Mouse (Mus musculus) spleen, adult 2 months (tissue): ENCODE data around the gene Elovl1. TPM values are rescaled to one million over a fixed set of nuclear protein-coding genes. Genes with fewer than 3 reads are reported as not detected.

Experiments used
- DNase-seq, 2 experiments: peaks; one replicate each; pipeline versions ENCODE4 v3.0.0 to v3.0.0-alpha.2; 2012 to 2021; ENCODE audit warnings: low spot score in 2 of 2, low read depth in 1 of 2
- H3K27ac ChIP-seq: fragments of 200-500 bp; 2 replicates; pipeline ENCODE4 v1.5.1; 2012; ENCODE audit warnings: low read length, inconsistent platforms; ENCODE audit not compliant: insufficient read depth
- H3K27me3 ChIP-seq: fragments of 200-500 bp; 2 replicates; pipeline ENCODE4 v1.6.1; 2012; ENCODE audit warnings: mild to moderate bottlenecking, moderate library complexity, low read length, inconsistent platforms; ENCODE audit not compliant: control insufficient read depth, insufficient read depth
- H3K36me3 ChIP-seq: fragments of 200-500 bp; 2 replicates; pipeline ENCODE4 v1.6.1; 2012; ENCODE audit warnings: mild to moderate bottlenecking, low read length, inconsistent platforms; ENCODE audit not compliant: control insufficient read depth, insufficient read depth
- H3K4me1 ChIP-seq: fragments of 200-500 bp; 2 replicates; pipeline ENCODE4 v1.6.1; 2011; ENCODE audit warnings: inconsistent platforms; ENCODE audit not compliant: control insufficient read depth, insufficient read depth, insufficient read length
- H3K4me3 ChIP-seq: fragments of 200-500 bp; 2 replicates; pipeline ENCODE4 v1.5.1; 2011; ENCODE audit warnings: mild to moderate bottlenecking, inconsistent platforms; ENCODE audit not compliant: insufficient read depth, insufficient read length; ENCODE audit errors: extremely low read depth
- CTCF ChIP-seq: fragments of 200-500 bp; IDR thresholded peaks from 2 replicates; pipeline ENCODE4 v1.5.1; 2011; ENCODE audit warnings: mild to moderate bottlenecking, inconsistent platforms; ENCODE audit not compliant: insufficient read depth, insufficient read length, insufficient replicate concordance; ENCODE audit errors: extremely low read depth
- POLR2A ChIP-seq: fragments of 200-500 bp; IDR thresholded peaks from 2 replicates; pipeline ENCODE4 v1.6.1; 2011; ENCODE audit warnings: low read depth, low read length, inconsistent platforms
- WGBS: fragments of 180-500 bp; shearing (Covaris S2); methylation state at CpG from one replicate; pipeline ENCODE4 v1.1.7; 2018; 5-methylcytosine and 5-hydroxymethylcytosine counted together
- polyA plus RNA-seq: library from polyadenylated mRNA; depleted of rRNA; stranded (reverse); fragments of >200 nt; gene quantifications from 2 replicates; pipeline ENCODE4 v1.2.3, GENCODE M21; 2012; rRNA removed

The Elovl1 gene
- polyA plus RNA-seq, 1 experiment: 105 TPM

- Histone ChIP-seq H3K4me1 (no peaks in the 10 kb centered on the region), H3K36me3 (no peaks in the 10 kb centered on the region), H3K27ac (no peak overlapping the region), H3K4me3 (no peak overlapping the region), H3K27me3 (no peaks in the 10 kb centered on the region)
- TF ChIP-seq CTCF (no peak), POLR2A (no peak)
- no peak for DNase-seq
- WGBS: 91% methylated on average over 11 of the region's 11 CpGs
These were observed 44.8 kb downstream of the Elovl1 start for GRCm38 (mm10) chr4:118472687-118473086.

GRCm38 (mm10) chr4:118476773-118477530 lies 49.1 kb downstream of the Elovl1 start:
- Histone ChIP-seq H3K27ac (no peak overlapping the region), H3K36me3 (no peaks in the 10 kb centered on the region), H3K27me3 (no peaks in the 10 kb centered on the region), H3K4me3 (no peak overlapping the region), H3K4me1 (no peaks in the 10 kb centered on the region)
- 85% methylated on average over 15 of the region's 15 CpGs for WGBS
- no peak for TF ChIP-seq POLR2A
- TF ChIP-seq CTCF: no peak
- DNase-seq: no peak

Other genes starting within 250 kb of the Elovl1 start
- 26.8 and 28.3 TPM in 2 replicates for gene Kdm4a, start 248.1 kb upstream of the Elovl1 start, polyA plus RNA-seq
- gene Ptprf, start 136.7 kb upstream of the Elovl1 start, polyA plus RNA-seq: 10.1 and 11.8 TPM in 2 replicates
- 47.0 and 48.1 TPM in 2 replicates for gene Szt2, start 18.8 kb upstream of the Elovl1 start, polyA plus RNA-seq
- 18.1 and 21.8 TPM in 2 replicates for gene Med8, start 18.8 kb upstream of the Elovl1 start, polyA plus RNA-seq
- 24.0 and 32.3 TPM in 2 replicates for gene Cdc20, start 9.3 kb downstream of the Elovl1 start, polyA plus RNA-seq
- gene Mpl, start 29.4 kb downstream of the Elovl1 start, polyA plus RNA-seq: 10.2 and 10.4 TPM in 2 replicates
- 28.3 and 31.8 TPM in 2 replicates for gene Tie1, start 62.0 kb downstream of the Elovl1 start, polyA plus RNA-seq
- gene 2610528J11Rik, start 98.9 kb downstream of the Elovl1 start, polyA plus RNA-seq: 1.5 and 1.7 TPM in 2 replicates
- gene Tmem125, start 116.0 kb downstream of the Elovl1 start, polyA plus RNA-seq: 0.54 and 0.79 TPM in 2 replicates
- gene Cfap57, start 192.7 kb downstream of the Elovl1 start, polyA plus RNA-seq: not detected in 2 replicates
- 17.5 and 18.5 TPM in 2 replicates for gene Ebna1bp2, start 192.7 kb downstream of the Elovl1 start, polyA plus RNA-seq
- not detected in 2 replicates for gene Olfr62, start 230.9 kb downstream of the Elovl1 start, polyA plus RNA-seq